Mouse (Mus musculus) urinary bladder, postnatal 25 days (tissue): ENCODE measurements around the gene Zpr1.
"Not testable (repeated sequence)": the region's sequence is repeated elsewhere in the genome, so short reads cannot be mapped to it uniquely, and the experiment has no call there.

Experiments
- DNase-seq: peaks from one replicate; pipeline ENCODE4 v3.0.0; 2022; ENCODE audit warnings: low spot score

Zpr1 gene

GRCm38 (mm10) chr9:46261131-46261530 is 11.7 kb upstream of the Zpr1 start:
- DNase-seq, result no peak

- no peak for DNase-seq
Observed at GRCm38 (mm10) chr9:46268343-46268873, 4.5 kb upstream of the Zpr1 start, which contains the start of gene Apoa5. TSS of gene Apoa5 (plus strand) at chr9:46268633.

- DNase-seq, result no peak
Observed at GRCm38 (mm10) chr9:46269125-46269524, 3.7 kb upstream of the Zpr1 start.

- DNase-seq, result no peak
Observed at GRCm38 (mm10) chr9:46270782-46271181, 2.1 kb upstream of the Zpr1 start.

- DNase-seq, result no peak
Observed at GRCm38 (mm10) chr9:46272070-46272469, 794 bp upstream of the Zpr1 start.

GRCm38 (mm10) chr9:46274494-46274893 is 1.6 kb downstream of the Zpr1 start:
- DNase-seq, result no peak

GRCm38 (mm10) chr9:46282631-46283436 is 10.0 kb downstream of the Zpr1 start, which contains the start of gene Bud13:
TSS of gene Bud13 (plus strand) at chr9:46283008.
- peak; percentile 96 for DNase-seq

- no peak for DNase-seq
Observed at GRCm38 (mm10) chr9:46298381-46298780, 25.5 kb downstream of the Zpr1 start.

GRCm38 (mm10) chr9:46302142-46302541 is 29.3 kb downstream of the Zpr1 start:
- DNase-seq, result peak; percentile 31

- DNase-seq, result no peak
Observed at GRCm38 (mm10) chr9:46309121-46309520, 36.3 kb downstream of the Zpr1 start.

GRCm38 (mm10) chr9:46314507-46314906 is 41.6 kb downstream of the Zpr1 start:
- DNase-seq, result peak; percentile 47

GRCm38 (mm10) chr9:46314921-46315320 is 42.1 kb downstream of the Zpr1 start:
- DNase-seq, result no peak

- DNase-seq, result no peak
Observed at GRCm38 (mm10) chr9:46315807-46316365, 43.0 kb downstream of the Zpr1 start.

GRCm38 (mm10) chr9:46316388-46316787 is 43.5 kb downstream of the Zpr1 start:
- no peak for DNase-seq

GRCm38 (mm10) chr9:46316909-46317308 is 44.0 kb downstream of the Zpr1 start:
- DNase-seq, result no peak

GRCm38 (mm10) chr9:46317957-46318356 is 45.1 kb downstream of the Zpr1 start:
- DNase-seq, result no peak

GRCm38 (mm10) chr9:46319886-46320285 is 47.0 kb downstream of the Zpr1 start, which contains the start of gene 4931429L15Rik:
TSS of gene 4931429L15Rik (minus strand) at chr9:46319986.
- DNase-seq, result not testable (repeated sequence)

- DNase-seq, result no peak
Observed at GRCm38 (mm10) chr9:46320461-46320860, 47.6 kb downstream of the Zpr1 start.

- DNase-seq, result no peak
Observed at GRCm38 (mm10) chr9:46326694-46327405, 54.0 kb downstream of the Zpr1 start.

GRCm38 (mm10) chr9:46327706-46328571 is 55.1 kb downstream of the Zpr1 start:
- no peak for DNase-seq

GRCm38 (mm10) chr9:46328572-46329249 is 55.8 kb downstream of the Zpr1 start:
- peak; percentile 11 for DNase-seq
